Mouse (Mus musculus) liver, embryonic 11.5 days (tissue): ENCODE results near the gene Toe1. TPM values are rescaled to one million over a fixed set of nuclear protein-coding genes. Genes with fewer than 3 reads are reported as not detected.

Experiments
- ATAC-seq: fragments of 200-750 bp; cut with Nextera tagmentation; replicated peaks from 2 replicates; pipeline ENCODE4 v1.8.0; 2017; ENCODE audit warnings: moderate number of reproducible peaks, mild to moderate bottlenecking, moderate TSS enrichment, moderate library complexity; ENCODE audit not compliant: low FRiP score
- DNase-seq: peaks from one replicate; pipeline ENCODE4 v3.0.0-alpha.2; 2017; ENCODE audit warnings: low spot score
- H3K27ac ChIP-seq: fragments of 300-500 bp; sonication (generic); 2 replicates; pipeline ENCODE4 v1.5.1; 2014; ENCODE audit warnings: mild to moderate bottlenecking, low read depth, low read length, control low read depth
- H3K27me3 ChIP-seq: fragments of 300-500 bp; sonication (generic); replicated peaks from 2 replicates; pipeline ENCODE4 v1.6.1; 2014; ENCODE audit warnings: low read length, mixed read lengths; ENCODE audit not compliant: control insufficient read depth, insufficient read depth
- H3K36me3 ChIP-seq: fragments of 300-500 bp; sonication (generic); 2 replicates; pipeline ENCODE4 v1.6.1; 2014; ENCODE audit warnings: mild to moderate bottlenecking, low read length, moderate library complexity, mixed read lengths; ENCODE audit not compliant: control insufficient read depth, insufficient read depth
- H3K4me1 ChIP-seq: fragments of 300-500 bp; sonication (generic); replicated peaks from 2 replicates; pipeline ENCODE4 v1.6.1; 2014; ENCODE audit warnings: low read length, mixed read lengths; ENCODE audit not compliant: control insufficient read depth, insufficient read depth
- H3K4me2 ChIP-seq: fragments of 300-500 bp; sonication (generic); 2 replicates; pipeline ENCODE4 v1.6.1; 2014; ENCODE audit warnings: mild to moderate bottlenecking, control low read depth, moderate library complexity
- H3K4me3 ChIP-seq: fragments of 300-500 bp; sonication (generic); 2 replicates; pipeline ENCODE4 v1.5.1; 2014; ENCODE audit warnings: low read depth, low read length, control low read depth
- H3K9ac ChIP-seq: fragments of 300-500 bp; sonication (generic); 2 replicates; pipeline ENCODE4 v1.6.1; 2014; ENCODE audit warnings: low read depth, low read length, control low read depth
- H3K9me3 ChIP-seq: fragments of 300-500 bp; sonication (generic); 2 replicates; pipeline ENCODE4 v1.6.1; 2016; ENCODE audit warnings: low read length, inconsistent platforms, mixed read lengths; ENCODE audit not compliant: control insufficient read depth
- WGBS: fragments of 180-500 bp; shearing (Covaris S2); extraction: QIAGEN DNeasy Blood & Tissue Kit; methylation state at CpG from one replicate; pipeline ENCODE4 v1.1.7; 2014; 5-methylcytosine and 5-hydroxymethylcytosine counted together
- polyA plus RNA-seq: library from polyadenylated mRNA; unstranded; fragments of >200 nt; fragmentation: Nextera tagmentation; extraction: Ambion mirVana; gene quantifications from 2 replicates; pipeline ENCODE4 v1.2.1, GENCODE M21; 2014

The Toe1 gene
- polyA plus RNA-seq, 1 experiment from 2014 or later: 33.0 TPM

GRCm38 (mm10) chr4:116749750-116750149, 57.7 kb downstream of the Toe1 start:
- Histone ChIP-seq H3K4me2 (no peak overlapping the region), H3K27me3 (no peaks in the 10 kb centered on the region), H3K27ac (no peak overlapping the region), H3K9me3 (no peaks in the 10 kb centered on the region), H3K9ac (no peak overlapping the region), H3K36me3 (no peaks in the 10 kb centered on the region), H3K4me3 (no peak overlapping the region), H3K4me1 (no peaks in the 10 kb centered on the region)
- ATAC-seq: no peak
- no peak for DNase-seq
- WGBS: 87% methylated on average over 2 of the region's 2 CpGs

Other genes with a start within 250 kb of the Toe1 start
- gene Gpbp1l1, start 250.0 kb downstream of the Toe1 start, polyA plus RNA-seq: 33.7 and 35.4 TPM in 2 replicates
- gene Ccdc17, start 211.0 kb downstream of the Toe1 start, polyA plus RNA-seq: 2.1 and 4.4 TPM in 2 replicates
- gene Nasp, start 179.7 kb downstream of the Toe1 start, polyA plus RNA-seq: 185 and 187 TPM in 2 replicates
- gene Akr1a1, start 156.0 kb downstream of the Toe1 start, polyA plus RNA-seq: 449 and 453 TPM in 2 replicates
- gene Prdx1, start 122.1 kb downstream of the Toe1 start, polyA plus RNA-seq: 1,160 and 1,259 TPM in 2 replicates
- 24.2 and 27.4 TPM in 2 replicates for gene Mmachc, start 99.2 kb downstream of the Toe1 start, polyA plus RNA-seq
- 24.4 and 25.1 TPM in 2 replicates for gene Ccdc163, start 99.1 kb downstream of the Toe1 start, polyA plus RNA-seq
- gene Tesk2, start 86.7 kb downstream of the Toe1 start, polyA plus RNA-seq: 3.1 and 4.3 TPM in 2 replicates
- gene Mutyh, start 83 bp upstream of the Toe1 start, polyA plus RNA-seq: 9.3 and 11.1 TPM in 2 replicates
- gene Hpdl, start 14.1 kb upstream of the Toe1 start, polyA plus RNA-seq: 1.2 and 1.4 TPM in 2 replicates
- gene Zswim5, start 69.7 kb upstream of the Toe1 start, polyA plus RNA-seq: 0.23 and 0.29 TPM in 2 replicates
- 344 and 350 TPM in 2 replicates for gene Urod, start 186.8 kb upstream of the Toe1 start, polyA plus RNA-seq
- gene Hectd3, start 187.7 kb upstream of the Toe1 start, polyA plus RNA-seq: 10.8 and 12.0 TPM in 2 replicates
- gene Eif2b3, start 211.8 kb upstream of the Toe1 start, polyA plus RNA-seq: 69.9 and 80.4 TPM in 2 replicates